Mouse (Mus musculus) testis, postnatal 10 days (tissue): ENCODE results near the gene Slc25a39.
A peak's percentile ranks its signal among the peaks of the same experiment; 100 is the strongest.

ENCODE experiments used
- DNase-seq: peaks from one replicate; pipeline ENCODE4 v3.0.0; 2021; ENCODE audit warnings: low spot score

Slc25a39 gene

DNA sequence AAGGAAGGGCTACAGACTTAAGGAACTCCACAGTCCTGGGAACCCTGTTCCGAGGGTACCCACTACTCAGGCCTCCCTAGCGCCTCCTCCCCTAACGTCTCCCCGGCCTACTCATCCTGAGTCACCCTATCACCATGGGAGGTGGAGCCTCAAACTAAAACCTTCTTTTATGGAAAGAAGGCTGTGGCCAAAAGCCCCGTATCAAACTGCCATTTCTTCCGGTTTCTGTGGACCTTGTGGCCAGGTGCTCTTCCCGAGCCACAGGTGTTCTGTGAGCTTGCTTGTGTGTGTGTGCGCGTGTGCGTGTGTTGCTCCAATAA lies 28.7 kb upstream of the Slc25a39 start:
- no peak for DNase-seq

DNA sequence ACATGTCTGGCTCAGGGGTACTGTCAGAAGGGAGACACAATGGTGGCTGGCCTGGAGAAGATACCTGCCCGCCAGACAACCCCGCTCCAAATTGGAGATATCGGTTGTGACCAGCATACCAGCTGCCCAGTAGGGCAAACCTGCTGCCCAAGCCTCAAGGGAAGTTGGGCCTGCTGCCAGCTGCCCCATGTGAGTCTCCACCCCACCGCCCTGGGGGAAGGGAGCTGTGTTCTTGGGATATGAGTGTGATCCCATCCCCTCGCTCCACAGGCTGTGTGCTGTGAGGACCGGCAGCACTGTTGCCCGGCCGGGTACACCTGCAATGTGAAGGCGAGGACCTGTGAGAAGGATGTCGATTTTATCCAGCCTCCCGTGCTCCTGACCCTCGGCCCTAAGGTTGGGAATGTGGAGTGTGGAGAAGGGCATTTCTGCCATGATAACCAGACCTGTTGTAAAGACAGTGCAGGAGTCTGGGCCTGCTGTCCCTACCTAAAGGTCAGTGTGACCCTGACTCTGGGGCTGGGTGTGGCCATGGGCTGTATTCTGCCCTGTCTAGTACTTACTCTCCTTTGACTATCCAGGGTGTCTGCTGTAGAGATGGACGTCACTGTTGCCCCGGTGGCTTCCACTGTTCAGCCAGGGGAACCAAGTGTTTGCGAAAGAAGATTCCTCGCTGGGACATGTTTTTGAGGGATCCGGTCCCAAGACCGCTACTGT lies 28.2 kb upstream of the Slc25a39 start:
- no peak for DNase-seq

DNA sequence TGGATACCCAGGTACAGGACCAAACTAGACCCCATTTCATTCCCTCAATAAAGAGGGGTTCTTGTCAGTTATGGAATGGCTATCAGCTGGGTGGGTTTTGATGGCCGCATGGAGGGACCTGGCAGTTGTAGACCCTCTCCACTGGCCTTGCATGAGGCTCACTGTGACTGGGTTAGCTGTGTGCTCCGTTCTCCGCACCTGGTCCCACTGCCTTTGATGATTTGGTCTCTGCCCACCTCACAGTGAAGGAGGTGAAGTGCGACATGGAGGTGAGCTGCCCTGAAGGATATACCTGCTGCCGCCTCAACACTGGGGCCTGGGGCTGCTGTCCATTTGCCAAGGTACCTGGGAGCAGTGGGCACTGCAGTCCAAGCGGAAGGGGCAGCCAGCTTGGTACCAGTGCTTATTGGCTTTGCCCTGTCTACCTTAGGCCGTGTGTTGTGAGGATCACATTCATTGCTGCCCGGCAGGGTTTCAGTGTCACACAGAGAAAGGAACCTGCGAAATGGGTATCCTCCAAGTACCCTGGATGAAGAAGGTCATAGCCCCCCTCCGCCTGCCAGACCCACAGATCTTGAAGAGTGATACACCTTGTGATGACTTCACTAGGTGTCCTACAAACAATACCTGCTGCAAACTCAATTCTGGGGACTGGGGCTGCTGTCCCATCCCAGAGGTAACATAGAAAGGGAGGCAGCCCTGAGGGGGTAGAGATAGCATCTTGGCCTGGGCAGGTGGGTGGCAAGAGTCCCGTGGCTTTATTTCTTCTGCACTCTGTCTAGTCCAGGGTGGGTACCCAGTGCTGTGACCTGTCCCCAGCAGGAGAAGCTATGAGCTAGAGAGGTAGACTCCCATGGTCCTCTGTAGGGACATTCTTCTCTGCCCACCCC lies 27.3 kb upstream of the Slc25a39 start:
- no peak for DNase-seq

DNA sequence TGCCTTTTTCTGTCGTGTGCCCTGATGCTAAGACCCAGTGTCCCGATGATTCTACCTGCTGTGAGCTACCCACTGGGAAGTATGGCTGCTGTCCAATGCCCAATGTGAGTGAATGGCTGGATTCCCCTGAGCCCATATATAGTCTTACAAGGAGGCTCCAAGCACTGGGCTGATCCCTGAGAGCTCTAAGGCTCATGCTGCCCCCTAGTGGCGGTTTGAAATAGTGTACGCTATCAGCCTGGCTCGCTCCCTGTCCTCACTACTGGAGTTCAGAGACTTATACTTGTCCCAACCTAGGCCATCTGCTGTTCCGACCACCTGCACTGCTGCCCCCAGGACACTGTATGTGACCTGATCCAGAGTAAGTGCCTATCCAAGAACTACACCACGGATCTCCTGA lies 26.7 kb upstream of the Slc25a39 start:
- DNase-seq: peak; percentile 93

DNA sequence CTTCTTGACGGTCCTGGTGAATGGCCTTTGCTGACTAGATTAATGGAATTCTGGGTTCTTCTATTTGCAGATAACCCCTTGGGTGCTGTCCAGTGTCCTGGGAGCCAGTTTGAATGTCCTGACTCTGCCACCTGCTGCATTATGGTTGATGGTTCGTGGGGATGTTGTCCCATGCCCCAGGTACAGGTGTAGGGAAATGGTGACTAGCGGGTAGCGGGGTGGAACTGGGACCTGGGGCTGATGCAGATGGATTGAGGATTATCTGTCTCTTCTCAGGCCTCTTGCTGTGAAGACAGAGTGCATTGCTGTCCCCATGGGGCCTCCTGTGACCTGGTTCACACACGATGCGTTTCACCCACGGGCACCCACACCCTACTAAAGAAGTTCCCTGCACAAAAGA lies 26.1 kb upstream of the Slc25a39 start:
- no peak for DNase-seq

DNA sequence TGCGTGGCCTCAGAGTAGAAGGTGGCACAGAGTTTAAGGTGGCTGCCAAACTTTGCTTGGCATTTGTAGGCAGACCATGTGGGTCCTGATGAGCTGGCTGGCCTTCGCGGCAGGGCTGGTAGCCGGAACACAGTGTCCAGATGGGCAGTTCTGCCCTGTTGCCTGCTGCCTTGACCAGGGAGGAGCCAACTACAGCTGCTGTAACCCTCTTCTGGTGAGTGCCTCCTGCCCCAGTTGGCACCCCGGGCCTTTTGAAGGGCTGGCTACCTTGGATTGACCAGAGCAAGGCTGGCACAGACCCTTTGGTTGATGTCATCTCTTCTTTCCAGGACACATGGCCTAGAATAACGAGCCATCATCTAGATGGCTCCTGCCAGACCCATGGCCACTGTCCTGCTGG lies 25.1 kb upstream of the Slc25a39 start:
- no peak for DNase-seq

DNA sequence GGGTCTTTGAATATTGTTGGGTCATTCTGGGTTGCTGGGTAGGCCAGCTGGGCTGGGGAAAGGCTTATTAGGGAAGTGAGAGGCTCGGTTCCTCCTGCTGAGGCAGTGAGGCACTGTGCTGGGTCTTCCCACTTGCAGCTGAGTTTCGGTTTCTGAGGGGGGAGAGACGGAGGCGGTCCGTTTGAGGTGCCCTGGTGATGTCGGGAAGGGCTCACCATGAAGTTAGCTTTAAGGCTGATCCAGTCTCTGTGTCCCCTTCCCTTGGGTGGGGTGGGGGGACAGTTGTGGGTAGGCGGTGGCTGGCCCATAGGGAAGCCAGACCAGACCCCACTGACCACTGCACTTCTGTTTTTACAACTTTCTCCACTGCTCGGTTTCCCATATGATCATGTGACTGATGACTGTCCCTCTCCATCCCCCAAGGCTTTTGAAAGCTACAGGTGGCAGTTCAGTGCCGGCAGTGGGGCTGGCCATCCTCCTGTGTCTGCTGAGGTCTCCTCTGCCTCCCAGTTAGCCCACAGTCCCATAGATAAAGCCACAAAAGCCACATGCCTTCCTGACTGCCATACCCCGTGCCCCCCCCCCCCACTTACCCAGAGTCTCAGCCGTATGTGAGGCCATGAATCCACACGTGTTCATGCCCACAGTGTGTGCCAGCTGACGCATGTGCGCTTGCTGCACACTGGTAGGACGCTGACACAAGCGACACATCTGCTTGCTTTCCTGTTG lies 24.5 kb upstream of the Slc25a39 start:
- DNase-seq: no peak

DNA sequence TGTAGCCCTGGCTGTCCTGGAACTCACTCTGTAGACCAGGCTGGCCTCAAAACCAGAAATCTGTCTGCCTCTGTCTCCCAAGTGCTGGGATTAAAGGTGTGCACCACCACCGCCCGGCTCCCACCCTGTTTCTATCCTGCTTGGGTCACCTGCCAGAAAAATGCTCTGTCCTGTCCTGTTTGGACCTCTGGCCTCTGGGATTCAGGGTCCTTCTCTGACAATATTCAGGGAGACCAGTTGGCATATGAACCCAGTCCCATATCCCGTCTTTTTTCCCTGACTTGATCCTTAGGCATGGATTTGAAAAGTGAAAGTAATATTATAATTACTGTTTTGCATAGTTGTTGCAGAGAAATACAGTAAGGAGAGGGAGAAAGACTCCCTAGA lies 24.0 kb upstream of the Slc25a39 start:
- DNase-seq: no peak

DNA sequence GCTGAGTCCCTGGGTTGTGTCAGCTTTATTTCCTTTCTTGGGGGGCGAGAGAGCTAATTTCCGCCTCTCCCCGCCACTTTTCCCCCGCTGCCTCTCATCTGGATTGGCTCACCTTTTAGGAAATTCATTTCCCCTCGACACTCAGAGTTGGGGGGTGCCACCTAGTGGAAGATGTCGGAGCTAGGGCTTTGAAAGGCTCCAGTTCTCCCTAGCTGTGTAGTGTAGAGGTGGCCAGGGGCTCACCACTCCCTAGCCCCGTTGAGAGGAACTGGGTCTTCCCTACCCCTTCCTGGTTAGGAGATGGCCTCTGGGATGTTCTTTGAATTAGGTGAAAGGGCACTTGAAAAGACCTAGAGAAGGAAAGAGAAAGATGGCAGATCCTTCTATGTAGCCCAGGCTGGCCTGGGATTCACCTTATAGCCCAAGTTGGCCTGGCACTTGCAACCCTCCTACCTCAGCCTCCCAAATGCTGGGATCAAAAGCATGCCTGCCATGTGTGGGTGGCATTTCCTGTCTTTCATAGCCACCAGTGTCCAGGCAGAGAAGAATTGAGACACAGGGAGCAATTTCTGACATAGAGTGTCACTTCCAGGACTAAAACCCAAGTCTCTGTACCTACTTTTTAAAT lies 23.4 kb upstream of the Slc25a39 start:
- DNase-seq: peak; percentile 84

DNA sequence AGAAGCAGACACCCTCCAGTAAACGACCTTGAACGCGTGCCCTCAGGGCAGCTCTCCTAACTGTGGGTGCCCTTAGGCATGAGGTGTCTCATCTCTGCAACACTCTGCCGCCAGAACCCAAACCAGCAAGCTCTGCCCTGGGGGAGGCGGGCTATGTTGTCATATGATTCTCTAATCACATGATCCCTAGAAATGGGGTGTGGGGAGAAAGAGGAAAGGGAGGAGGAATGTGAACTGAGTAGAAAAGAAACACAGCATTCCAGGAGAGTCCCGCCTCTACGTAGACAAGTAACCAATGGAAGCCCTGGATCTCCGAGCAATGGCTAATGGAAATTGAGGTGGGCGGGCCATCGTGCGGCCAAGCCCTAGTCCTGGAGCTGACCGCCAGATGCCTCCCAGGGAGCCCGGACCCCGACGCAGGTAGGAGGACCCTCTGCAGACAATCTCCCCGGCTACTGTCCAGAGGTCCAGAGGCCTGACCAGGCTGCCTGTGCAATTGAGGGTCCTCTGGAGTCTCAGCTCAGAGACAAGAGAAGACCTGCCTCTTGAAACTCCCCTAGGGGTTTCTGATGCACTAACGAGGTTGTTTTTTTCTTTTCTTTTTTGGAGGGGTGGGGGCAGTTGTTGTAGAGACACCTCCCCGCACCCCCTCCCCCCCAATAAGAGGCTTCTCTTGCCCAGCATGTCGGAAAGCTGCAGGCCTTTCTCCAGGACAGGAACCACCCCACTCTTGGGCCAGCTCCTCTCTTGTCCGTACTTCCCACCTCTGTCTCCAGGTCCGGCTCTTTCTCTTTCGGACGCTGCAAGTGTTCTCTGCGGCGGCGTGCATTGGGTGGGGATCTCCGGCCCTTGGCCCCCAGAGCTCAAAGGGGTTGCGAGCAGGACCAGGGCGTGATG lies 22.6 kb upstream of the Slc25a39 start, which contains the start of gene Grn:
Gene Grn (plus strand): TSS at position 195 of the 897 bp plus-strand sequence.
- DNase-seq: peak; percentile 89

DNA sequence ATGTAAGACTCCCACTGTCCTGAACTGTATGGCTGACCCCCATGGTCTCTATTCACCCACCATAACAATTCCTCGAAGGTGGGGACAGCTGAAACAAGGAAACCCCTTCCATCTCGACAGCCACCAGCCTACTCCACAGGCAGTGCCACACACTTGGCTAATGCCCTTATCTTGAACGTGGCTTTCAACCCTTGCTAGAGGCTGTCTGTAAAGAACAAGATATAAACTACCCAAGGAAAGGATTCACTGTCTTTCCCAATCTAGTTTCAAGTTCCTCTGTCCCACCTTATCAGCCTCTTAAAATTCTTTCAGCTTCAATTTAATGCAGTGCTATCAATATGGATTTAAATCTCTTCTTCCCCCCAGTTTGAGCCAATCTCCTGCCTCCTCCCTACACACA lies 21.8 kb upstream of the Slc25a39 start:
- DNase-seq: no peak

DNA sequence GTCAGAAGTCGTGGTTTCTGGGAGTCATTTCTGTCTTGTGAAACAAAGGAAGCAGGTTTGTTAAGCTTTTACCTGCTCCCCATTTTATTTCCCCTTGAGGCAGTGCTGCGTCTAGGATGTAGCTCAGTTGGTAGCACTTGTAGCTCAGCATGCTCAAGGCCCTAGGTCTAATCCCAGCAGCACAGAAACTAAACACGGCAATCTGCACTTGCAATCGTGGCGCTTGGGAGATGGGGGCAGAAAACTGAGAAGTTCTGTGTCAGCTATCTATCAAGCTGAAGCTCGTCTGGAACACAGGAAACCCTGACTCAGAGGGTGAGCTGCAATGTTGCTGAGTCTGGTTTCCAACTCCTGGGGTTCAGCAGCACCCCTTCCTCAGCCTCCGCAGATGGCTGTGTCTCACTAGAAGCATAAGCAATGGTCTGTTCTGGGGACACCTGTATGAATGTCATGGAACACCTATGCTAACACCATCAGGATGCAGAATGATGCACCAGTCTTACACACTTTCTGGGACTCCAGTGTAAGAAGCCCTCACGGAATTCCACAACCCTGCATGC lies 21.3 kb upstream of the Slc25a39 start:
- no peak for DNase-seq

DNA sequence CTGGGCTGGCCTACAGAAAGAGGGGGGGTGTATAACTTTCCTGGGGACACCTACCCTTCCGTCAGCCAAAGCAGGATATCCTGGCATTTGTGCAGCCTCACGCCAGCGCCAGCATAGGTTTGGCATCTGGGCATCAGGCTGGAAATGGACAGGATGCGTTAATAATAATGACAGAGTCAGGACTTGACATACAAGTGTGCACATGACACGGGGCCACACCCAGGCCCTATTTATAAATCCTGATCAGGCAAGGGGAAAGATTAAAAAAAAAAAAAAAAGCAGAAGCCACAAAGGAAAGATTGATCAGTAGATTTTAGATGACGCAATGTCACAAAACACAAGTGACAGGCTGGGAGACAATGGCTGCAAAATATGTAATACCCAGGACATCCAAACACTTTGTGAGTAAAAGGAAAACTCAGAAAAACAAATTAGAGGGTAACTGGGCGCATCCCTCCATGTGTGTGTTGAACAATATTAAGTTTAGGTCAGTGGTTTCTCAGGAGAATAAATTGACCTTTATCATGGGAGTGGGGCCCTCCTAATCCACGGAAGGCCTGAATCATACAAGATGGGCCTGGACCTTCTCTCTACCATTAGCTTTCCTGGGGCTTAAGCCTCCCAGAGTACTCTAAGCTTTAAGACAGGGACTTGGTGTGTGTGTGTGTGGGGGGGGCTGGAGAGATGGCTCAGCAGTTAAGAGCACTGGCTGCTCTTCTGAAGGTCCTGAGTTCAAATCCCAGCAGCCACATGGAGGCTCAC lies 18.0 kb upstream of the Slc25a39 start:
- no peak for DNase-seq

DNA sequence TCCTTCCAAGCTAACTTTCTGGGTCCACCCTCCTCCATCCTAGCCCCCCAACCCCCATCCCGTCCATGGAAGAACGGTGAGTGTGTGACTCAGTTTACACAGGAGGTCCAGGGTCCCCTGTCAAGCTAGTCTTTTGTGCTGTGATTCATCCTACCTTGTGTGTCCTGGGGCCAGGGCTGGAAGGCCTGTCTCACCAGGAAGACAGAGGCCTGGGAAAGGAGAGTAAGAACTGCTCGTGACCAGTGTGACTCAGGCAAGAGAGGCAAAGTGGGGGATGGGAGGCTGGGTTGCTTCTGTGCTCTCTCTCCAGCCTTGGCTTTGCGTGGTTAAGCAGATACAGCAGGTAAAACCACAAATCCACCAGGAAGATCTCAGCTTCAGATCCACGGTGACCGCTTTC lies 16.9 kb upstream of the Slc25a39 start:
- no peak for DNase-seq

DNA sequence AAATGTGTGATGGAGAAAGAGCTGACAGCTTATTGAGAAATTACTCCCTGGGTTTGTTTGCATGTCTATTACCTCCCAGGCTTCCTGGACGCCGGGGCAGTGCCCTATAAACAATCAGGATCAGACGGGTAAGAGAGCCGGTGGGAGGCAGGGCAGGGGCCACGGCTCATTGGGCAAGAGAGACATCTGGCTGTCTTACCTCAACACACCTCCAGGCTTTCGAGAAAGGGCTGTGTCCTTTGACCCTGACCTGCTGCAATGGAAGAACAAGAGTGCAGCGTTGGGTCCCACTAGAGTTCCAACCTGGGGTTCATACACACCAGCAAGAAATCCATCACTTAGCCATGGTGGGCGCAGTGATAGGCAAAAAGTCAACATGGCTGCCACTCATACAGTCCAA lies 13.8 kb upstream of the Slc25a39 start:
- no peak for DNase-seq

DNA sequence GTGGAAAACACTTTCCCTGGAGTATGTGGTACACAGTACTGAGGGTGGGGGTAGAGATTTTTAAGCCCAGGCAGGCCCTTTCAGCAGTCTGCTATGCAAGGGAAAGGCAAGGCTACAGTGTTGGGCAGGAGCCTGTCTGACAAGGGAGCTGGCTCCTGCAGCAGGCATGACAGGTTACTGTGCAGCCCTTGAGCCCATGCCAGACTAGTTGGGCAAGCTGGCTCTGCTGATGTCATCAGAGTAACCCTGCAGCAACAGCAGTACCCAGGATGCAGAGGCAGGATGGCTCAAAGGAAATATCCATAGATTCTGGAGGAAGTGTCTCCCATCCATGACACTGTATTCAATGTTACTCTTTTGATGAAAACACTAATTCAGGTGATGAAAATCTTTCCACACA lies 11.1 kb upstream of the Slc25a39 start:
- no peak for DNase-seq

DNA sequence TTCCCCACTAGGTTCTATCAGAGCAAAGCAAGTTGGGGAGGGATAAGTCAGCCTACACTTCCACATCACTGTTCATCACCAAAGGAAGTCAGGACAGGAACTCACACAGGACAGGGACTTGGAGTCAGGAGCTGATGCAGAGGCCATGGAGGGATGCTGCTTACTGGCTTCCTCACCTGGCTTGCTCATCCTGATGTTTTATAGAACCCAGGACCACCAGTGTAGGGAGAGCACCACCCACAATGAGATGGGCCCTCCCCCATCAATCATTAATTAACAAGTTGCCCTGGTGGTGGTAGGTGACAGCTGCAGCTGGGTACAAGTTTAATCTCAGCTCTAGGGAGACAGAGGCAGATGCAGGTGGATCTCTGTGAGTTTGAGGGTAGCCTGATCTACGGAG lies 9.4 kb upstream of the Slc25a39 start:
- no peak for DNase-seq

DNA sequence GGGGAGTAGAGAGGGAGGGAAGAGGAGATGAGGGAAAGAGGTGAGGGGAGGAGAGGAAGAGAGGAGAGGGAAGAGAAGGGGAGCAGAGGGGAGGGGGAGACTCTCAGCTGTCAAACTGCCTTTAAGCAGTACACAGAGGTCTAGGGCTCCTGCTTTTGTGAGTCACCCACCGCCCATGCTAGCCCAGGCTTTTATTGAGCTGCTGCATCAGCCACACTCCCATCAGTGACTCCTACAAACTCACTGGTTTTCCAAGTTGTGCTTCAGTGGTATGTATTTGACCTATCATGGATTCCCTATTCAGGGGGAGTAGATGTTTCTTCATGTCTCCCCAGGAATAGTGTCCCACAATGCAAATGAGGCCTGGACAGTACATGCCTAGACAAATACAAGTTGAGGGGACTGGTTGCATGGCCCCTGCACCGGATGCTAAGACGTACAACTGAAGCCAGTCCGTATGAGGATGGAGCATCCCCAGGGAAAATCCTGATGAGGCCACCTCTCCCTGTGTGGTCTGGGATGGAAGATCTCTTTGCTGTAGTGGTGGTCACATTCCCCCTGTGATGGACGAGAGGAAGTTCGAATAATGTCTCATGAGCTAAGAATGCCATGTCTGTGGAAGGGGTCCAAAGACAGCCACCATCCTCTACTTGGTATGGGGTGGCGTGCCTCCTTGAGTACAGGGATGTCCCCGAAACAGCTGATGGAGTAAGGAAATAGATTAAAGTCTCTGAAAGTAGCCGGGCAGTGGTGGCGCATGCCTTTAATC lies 7.5 kb upstream of the Slc25a39 start:
- no peak for DNase-seq

DNA sequence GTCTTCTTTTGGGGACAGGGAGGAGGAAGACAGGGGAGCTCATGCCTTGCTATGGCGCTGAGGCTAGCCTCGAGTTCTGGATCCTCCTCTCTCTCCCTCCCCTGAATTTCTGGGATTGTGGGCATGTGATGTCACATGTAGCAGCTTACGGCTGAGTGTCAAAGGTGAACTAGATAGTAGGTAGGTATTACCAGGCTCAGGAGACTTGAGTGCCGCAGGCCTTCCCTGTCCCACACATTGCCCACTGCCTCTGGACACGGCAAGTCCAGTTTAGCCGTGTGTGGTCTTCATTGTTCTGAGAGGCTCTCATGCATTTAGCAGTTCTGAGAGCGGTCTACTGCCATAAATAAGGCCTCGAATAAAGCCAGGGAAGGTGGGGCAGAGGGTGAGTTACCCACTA lies 5.3 kb upstream of the Slc25a39 start:
- DNase-seq: no peak

DNA sequence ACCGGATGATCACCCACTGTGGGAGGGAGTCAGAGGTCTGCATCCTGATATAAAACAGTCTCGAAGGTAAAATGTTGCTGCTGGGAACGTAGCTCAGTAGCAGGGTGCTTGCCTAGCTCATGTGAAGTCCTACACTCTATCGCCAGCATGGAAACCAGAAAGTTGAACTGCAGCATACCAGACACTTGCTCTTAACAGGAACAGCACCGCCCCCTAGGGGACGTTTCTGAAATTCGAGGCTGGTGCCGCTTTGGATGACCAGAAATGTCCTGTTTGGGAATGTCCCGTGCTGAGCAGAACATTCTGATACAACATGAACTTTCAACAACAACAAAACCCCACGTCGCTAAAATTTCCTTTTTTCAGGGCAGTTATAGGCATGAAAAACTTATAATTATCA lies 4.0 kb upstream of the Slc25a39 start:
- peak; percentile 96 for DNase-seq
